Mouse (Mus musculus): ENCODE results near the gene Wbp1. TPM values are rescaled to one million over a fixed set of nuclear protein-coding genes. Genes with fewer than 3 reads are reported as not detected.

Gene Wbp1
- polyA plus RNA-seq, 1 experiment: 121 TPM

DNA sequence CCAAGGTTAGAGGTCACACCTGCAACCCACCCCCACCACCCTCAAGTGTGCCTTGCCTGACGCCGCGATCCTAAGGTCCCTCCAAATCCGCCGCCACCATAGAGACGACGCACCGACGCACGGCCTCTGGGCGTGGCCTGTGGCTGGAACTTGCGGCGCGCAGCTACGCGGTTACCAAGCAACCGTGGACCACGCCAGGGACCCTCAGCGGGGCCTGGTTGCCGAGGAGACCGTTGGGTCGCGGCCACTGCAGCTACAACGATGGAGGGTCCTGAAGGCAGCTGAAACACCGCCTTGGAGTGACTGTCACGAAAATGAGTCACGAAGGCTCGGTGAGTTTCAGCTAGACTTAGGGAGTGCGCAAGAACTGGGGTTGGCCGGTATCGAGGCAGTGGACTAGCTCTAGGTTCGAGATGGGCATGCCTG lies 34.9 kb upstream of the Wbp1 start, which contains the start of the genes Wdr54 and 1700003E16Rik:
Gene Wdr54 (minus strand): TSS at position 139 of the 426 bp plus-strand sequence.
Gene 1700003E16Rik (plus strand): TSS at position 146 of the 426 bp plus-strand sequence.
- peak within 1 kb of the TSS; percentile 93 for H3K4me3 ChIP-seq (replicated peaks)
- TF ChIP-seq FLI1 (IDR thresholded peaks at IDR 0.05; ENCODE audit: low read length): no peak
- peaks cover 16% of the 10 kb centered on the region for H3K36me3 ChIP-seq (replicated peaks; ENCODE audit: low read length)
- no peaks in the 10 kb centered on the region for H3K9me3 ChIP-seq
- H3K4me1 ChIP-seq: peaks cover 34% of the 10 kb centered on the region
- peaks cover 43% of the 10 kb centered on the region for H3K27me3 ChIP-seq (replicated peaks)

DNA sequence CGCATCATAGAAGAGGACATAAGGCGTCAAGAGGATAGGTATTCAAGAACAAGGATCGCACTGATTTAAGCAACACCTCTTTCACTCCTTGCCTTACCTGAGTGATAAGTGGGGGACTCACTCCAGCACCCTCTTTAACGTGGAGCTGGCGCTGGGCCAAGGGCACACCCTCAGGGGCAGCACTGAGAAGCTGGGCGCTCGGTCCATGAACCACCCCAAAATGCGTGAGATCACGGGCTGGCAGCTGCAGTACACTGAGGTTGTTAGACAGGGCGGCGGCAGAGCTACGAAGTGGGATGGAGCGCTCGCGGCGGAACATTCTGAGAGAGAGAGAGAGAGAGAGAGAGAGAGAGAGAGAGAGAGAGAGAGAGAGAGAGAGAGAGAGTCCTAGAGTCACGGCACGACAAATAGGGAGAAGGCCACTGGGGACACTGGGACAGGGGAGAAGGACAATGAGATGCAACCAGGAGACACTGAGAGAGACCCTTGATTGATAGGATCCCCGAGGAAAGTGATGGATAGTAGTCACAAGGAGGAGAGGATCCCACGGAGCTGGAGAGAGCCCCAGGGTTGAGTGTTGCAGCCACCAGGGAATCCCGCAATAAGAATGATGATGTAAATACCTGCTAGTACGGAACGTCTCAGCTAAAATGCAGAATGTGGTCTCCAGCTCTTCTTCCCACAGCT lies 34.3 kb upstream of the Wbp1 start:
- Histone ChIP-seq H3K36me3 (replicated peaks; ENCODE audit: low read length) (peaks cover 18% of the 10 kb centered on the region), H3K27me3 (replicated peaks) (peaks cover 37% of the 10 kb centered on the region), H3K9me3 (no peaks in the 10 kb centered on the region), H3K4me1 (peaks cover 34% of the 10 kb centered on the region), H3K4me3 (replicated peaks) (peak overlapping the region; percentile 93)
- TF ChIP-seq FLI1 (IDR thresholded peaks at IDR 0.05; ENCODE audit: low read length) (no peak), GATA1 (IDR thresholded peaks at IDR 0.05; ENCODE audit: borderline replicate concordance, low read length) (no peak)

DNA sequence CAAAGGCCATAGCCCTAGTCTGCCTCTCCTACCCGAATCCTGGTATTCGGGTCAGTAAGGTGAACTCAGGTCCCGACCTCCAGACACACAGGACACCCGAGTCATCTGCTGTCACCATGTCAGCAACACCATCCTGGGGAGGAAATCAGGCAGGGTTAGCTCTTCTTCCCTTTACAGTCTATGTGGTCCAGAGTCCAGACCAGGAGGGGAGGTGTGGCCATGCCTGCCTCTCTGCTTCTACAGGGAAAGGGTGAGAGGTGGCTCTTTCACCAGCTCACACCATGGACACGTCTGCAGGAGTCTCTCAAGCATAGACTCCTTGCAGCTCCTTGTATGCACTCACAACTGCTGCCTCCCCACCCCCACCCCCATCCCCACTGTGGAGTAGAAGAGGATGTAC lies 32.1 kb upstream of the Wbp1 start:
- TF ChIP-seq FLI1 (IDR thresholded peaks at IDR 0.05; ENCODE audit: low read length): no peak
- no peak for TF ChIP-seq GATA1 (IDR thresholded peaks at IDR 0.05; ENCODE audit: borderline replicate concordance, low read length)
- H3K27me3 ChIP-seq (replicated peaks): peaks cover 45% of the 10 kb centered on the region
- no peak overlapping the region for H3K4me3 ChIP-seq (replicated peaks)
- peaks cover 35% of the 10 kb centered on the region for H3K36me3 ChIP-seq (replicated peaks; ENCODE audit: low read length)
- H3K9me3 ChIP-seq: no peaks in the 10 kb centered on the region
- peaks cover 36% of the 10 kb centered on the region for H3K4me1 ChIP-seq

DNA sequence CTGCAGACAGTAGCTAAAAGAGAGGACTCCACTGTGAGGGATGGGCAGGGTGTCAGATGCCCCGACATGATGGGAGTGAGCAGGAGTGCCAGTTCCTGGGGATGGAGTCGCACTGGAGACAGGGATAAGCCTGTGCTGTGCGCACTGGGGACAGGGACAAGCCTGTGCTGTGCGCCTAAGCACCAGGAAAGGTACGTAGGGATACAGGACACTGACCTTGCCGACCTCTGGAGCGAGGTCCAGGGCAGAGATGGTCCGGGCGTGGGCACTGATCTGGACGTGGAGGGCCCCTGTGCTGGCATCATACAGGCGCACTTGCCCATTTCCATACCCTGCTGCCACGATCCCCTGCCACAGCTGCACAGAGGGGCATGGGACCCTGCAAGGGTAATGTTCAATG lies 31.7 kb upstream of the Wbp1 start:
- no peaks in the 10 kb centered on the region for H3K9me3 ChIP-seq
- no peak overlapping the region for H3K4me3 ChIP-seq (replicated peaks)
- H3K36me3 ChIP-seq (replicated peaks; ENCODE audit: low read length): peaks cover 38% of the 10 kb centered on the region
- TF ChIP-seq FLI1 (IDR thresholded peaks at IDR 0.05; ENCODE audit: low read length) (no peak), GATA1 (IDR thresholded peaks at IDR 0.05; ENCODE audit: borderline replicate concordance, low read length) (no peak)
- H3K4me1 ChIP-seq: peaks cover 36% of the 10 kb centered on the region
- peaks cover 46% of the 10 kb centered on the region for H3K27me3 ChIP-seq (replicated peaks)

DNA sequence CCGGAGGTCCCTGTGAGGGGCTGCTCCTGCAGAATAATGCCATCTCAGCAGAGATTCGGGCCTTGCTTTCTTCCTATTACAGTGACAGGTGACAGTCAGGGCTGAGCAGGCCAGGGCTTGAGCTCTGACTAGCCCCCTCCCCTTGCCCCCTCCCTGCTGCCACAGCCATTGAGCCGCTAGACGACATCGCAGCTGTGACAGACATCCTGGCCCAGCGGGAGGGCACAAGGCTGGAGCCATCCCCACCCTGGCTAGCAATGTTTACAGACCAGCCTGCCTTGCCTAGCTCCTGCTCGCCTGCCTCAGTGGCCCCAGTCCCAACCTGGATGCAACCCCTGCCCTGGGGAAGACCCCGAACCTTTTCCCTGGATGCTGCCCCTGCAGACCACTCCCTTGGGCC lies 30.4 kb upstream of the Wbp1 start:
- H3K4me3 ChIP-seq (replicated peaks): no peak overlapping the region
- TF ChIP-seq FLI1 (IDR thresholded peaks at IDR 0.05; ENCODE audit: low read length): no peak
- no peak for TF ChIP-seq GATA1 (IDR thresholded peaks at IDR 0.05; ENCODE audit: borderline replicate concordance, low read length)
- H3K36me3 ChIP-seq (replicated peaks; ENCODE audit: low read length): peaks cover 49% of the 10 kb centered on the region
- H3K27me3 ChIP-seq (replicated peaks): peaks cover 56% of the 10 kb centered on the region
- no peaks in the 10 kb centered on the region for H3K9me3 ChIP-seq
- H3K4me1 ChIP-seq: peaks cover 44% of the 10 kb centered on the region

DNA sequence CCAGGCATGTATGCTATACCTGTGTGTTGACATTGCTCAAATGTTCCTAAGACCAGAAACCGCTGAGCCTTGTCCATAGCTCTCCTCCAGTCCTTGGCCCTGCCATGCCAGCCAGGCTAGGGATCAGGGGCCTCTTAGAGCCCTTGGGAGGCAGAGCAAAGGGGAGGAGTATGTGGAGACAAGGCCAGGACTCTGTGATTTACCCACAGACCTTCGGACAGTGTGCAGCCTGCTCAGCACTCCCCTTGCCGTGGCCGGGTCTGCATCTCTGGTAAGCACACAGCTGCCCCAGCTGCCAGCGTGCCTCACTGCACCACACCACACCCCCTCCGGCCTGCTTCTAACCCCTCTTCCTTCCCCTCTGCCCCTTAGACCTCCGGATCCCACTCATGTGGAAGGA lies 25.9 kb upstream of the Wbp1 start:
- peaks cover 54% of the 10 kb centered on the region for H3K4me1 ChIP-seq
- H3K36me3 ChIP-seq (replicated peaks; ENCODE audit: low read length): peaks cover 41% of the 10 kb centered on the region
- H3K27me3 ChIP-seq (replicated peaks): peaks cover 35% of the 10 kb centered on the region
- TF ChIP-seq GATA1 (IDR thresholded peaks at IDR 0.05; ENCODE audit: borderline replicate concordance, low read length) (no peak), FLI1 (IDR thresholded peaks at IDR 0.05; ENCODE audit: low read length) (no peak)
- H3K4me3 ChIP-seq (replicated peaks): peak overlapping the region; percentile 17
- no peaks in the 10 kb centered on the region for H3K9me3 ChIP-seq

DNA sequence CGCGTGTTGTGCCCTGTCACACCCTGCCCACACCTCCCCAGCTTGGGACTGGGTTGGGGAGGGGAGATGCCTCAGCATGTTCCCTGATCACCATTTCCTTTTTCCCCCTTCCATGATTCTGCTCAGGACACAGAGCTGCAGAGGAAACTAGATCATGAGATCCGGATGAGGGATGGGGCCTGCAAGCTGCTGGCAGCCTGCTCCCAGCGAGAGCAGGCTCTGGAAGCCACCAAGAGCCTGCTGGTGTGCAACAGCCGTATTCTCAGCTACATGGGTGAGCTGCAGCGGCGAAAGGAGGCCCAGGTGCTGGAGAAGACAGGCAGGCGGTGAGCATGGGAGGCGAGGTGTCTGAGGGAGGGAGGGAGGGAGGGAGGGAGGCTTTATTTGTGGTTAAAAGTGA lies 24.4 kb upstream of the Wbp1 start:
- peaks cover 40% of the 10 kb centered on the region for H3K27me3 ChIP-seq (replicated peaks)
- peaks cover 56% of the 10 kb centered on the region for H3K4me1 ChIP-seq
- TF ChIP-seq GATA1 (IDR thresholded peaks at IDR 0.05; ENCODE audit: borderline replicate concordance, low read length): no peak
- TF ChIP-seq FLI1 (IDR thresholded peaks at IDR 0.05; ENCODE audit: low read length): no peak
- peaks cover 32% of the 10 kb centered on the region for H3K36me3 ChIP-seq (replicated peaks; ENCODE audit: low read length)
- no peaks in the 10 kb centered on the region for H3K9me3 ChIP-seq
- peak overlapping the region; percentile 42 for H3K4me3 ChIP-seq (replicated peaks)

DNA sequence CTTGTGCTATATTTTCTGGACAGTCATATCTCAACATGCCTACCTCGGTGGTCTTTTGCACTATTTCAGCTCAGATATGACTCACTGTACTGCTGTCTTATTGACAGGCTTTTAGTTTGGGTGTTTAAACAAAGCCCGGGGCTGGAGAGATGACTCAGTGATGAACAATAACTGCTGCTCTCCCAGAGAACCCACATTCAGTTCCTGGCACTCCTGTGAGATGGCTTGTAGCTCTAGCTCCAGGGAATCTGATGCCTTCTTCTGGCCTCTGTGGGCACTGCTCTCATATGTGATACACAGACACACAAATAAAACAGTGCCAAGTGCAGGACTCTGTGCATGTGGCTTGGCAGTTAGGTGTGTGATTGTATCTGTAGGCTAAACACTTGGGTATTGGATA lies 23.9 kb upstream of the Wbp1 start:
- H3K4me3 ChIP-seq (replicated peaks): no peak overlapping the region
- TF ChIP-seq GATA1 (IDR thresholded peaks at IDR 0.05; ENCODE audit: borderline replicate concordance, low read length) (no peak), FLI1 (IDR thresholded peaks at IDR 0.05; ENCODE audit: low read length) (no peak)
- peaks cover 29% of the 10 kb centered on the region for H3K36me3 ChIP-seq (replicated peaks; ENCODE audit: low read length)
- peaks cover 55% of the 10 kb centered on the region for H3K4me1 ChIP-seq
- H3K9me3 ChIP-seq: no peaks in the 10 kb centered on the region
- H3K27me3 ChIP-seq (replicated peaks): peaks cover 38% of the 10 kb centered on the region

DNA sequence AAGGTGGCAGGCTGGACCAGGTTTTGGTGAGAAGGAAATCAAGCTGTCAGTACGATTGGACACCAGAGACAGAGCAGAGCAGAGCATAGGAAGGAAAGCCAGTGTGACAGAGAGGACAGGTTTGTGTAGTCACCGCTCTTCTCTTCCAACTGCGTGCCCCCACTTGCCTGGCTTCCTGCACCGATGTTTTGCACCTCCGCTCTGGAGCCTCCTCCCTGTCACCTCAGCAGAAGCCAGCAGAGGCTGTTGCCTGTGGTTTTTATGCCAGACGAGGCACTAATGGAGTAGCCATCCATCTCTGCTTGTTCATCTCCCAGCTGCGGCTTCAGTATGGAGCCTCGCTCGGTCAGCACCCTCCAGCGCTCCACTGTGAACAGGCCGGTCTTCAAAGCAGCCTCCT lies 21.5 kb upstream of the Wbp1 start:
- no peak overlapping the region for H3K4me3 ChIP-seq (replicated peaks)
- TF ChIP-seq GATA1 (IDR thresholded peaks at IDR 0.05; ENCODE audit: borderline replicate concordance, low read length) (no peak), FLI1 (IDR thresholded peaks at IDR 0.05; ENCODE audit: low read length) (no peak)
- H3K4me1 ChIP-seq: peaks cover 65% of the 10 kb centered on the region
- H3K9me3 ChIP-seq: no peaks in the 10 kb centered on the region
- peaks cover 27% of the 10 kb centered on the region for H3K27me3 ChIP-seq (replicated peaks)
- peaks cover 11% of the 10 kb centered on the region for H3K36me3 ChIP-seq (replicated peaks; ENCODE audit: low read length)

DNA sequence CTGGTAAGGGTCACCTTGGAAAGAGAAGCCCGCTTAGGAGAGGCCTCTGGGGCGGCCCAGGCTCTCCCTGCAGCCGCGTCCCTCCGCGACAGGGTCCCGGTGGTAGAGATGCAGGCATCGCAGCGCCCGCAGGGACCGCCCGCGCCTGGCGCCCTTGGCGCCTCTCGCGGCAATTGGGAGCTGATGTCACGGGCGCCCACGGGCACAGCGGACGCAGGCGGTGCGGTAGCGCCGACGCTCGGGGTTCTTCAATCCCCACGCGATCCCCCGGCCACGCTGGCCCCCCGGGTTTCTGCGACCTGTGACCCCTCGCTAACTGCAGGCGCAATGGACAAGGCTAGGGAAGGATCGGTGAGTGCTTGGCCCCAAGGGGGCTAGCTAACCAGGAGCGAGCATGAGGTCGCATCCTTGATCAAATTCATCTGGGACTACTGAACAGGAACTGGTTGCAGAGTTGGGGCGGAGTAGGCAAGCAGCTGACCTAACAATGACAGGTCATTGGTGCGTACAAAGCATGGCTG lies 20.9 kb upstream of the Wbp1 start:
- Histone ChIP-seq H3K9me3 (no peaks in the 10 kb centered on the region), H3K4me3 (replicated peaks) (peak overlapping the region; percentile 46), H3K27me3 (replicated peaks) (peaks cover 23% of the 10 kb centered on the region), H3K36me3 (replicated peaks; ENCODE audit: low read length) (peaks cover 5% of the 10 kb centered on the region), H3K4me1 (peaks cover 69% of the 10 kb centered on the region)
- no peak for TF ChIP-seq GATA1 (IDR thresholded peaks at IDR 0.05; ENCODE audit: borderline replicate concordance, low read length)
- no peak for TF ChIP-seq FLI1 (IDR thresholded peaks at IDR 0.05; ENCODE audit: low read length)

Data from megakaryocyte, embryonic 14.5 days (primary cell).